Mouse (Mus musculus) left cerebral cortex, adult 11 months (tissue): Measurements from ENCODE around the gene Tecpr1.
A peak's percentile ranks its signal among the peaks of the same experiment; 100 is the strongest.

Experiments
- DNase-seq: peaks from one replicate; pipeline ENCODE4 v3.0.0; 2022; ENCODE audit warnings: low spot score

Gene Tecpr1

GRCm38 (mm10) chr5:144223503-144223862, at the start of gene Tecpr1:
Tecpr1 (minus strand) TSS chr5:144223615.
- DNase-seq: peak; percentile 91

DNA sequence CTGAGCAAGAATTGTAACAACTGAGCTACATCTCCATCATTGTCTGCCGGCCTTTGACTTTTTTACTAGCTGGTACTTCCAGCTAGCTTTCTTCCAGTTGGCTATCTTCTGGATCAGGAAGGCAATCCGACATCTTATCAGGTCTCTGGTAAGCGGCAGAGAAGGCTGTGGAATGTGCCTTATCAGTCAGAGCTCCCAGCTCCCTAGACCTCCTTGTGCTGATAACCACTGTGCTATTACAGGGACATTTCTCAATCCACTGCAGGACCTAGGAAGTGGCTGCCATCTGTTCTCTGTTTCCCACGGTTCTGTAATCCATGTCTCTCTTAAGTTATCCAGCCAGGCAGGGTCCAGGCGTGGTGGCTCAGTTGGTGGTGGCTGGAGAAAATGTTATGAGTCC, 48.4 kb upstream of the Tecpr1 start:
- no peak for DNase-seq

- no peak for DNase-seq
These were observed 47.7 kb upstream of the Tecpr1 start for GRCm38 (mm10) chr5:144271118-144271517.

DNA sequence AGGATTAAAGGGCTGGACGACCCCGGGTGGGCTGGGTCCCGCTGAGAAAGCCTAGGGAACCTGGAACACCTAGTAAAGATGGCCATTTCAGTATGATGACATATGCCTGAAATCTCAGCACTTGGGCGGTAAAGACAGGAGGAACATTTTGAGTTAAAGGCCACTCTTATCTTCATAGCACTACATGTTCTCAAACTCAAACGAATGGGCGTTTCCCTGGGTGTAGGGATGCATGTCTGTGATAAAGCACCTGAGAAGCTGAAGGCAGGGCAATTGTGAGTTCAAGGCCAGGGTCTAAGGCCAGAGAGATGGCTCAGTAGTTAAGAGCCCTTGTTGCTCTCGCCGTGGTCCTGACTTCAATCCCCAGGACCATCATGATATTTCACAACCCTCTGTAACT, 47.0 kb upstream of the Tecpr1 start:
- no peak for DNase-seq

- DNase-seq: no peak
These were observed 46.5 kb upstream of the Tecpr1 start for GRCm38 (mm10) chr5:144269926-144270325.

GRCm38 (mm10) chr5:144267535-144268241, 44.3 kb upstream of the Tecpr1 start:
- DNase-seq: no peak

GRCm38 (mm10) chr5:144263496-144263895, 40.1 kb upstream of the Tecpr1 start:
- DNase-seq: no peak

- DNase-seq: no peak
These were observed 39.7 kb upstream of the Tecpr1 start for GRCm38 (mm10) chr5:144263082-144263481.

GRCm38 (mm10) chr5:144261829-144262228, 38.4 kb upstream of the Tecpr1 start:
- no peak for DNase-seq

DNA sequence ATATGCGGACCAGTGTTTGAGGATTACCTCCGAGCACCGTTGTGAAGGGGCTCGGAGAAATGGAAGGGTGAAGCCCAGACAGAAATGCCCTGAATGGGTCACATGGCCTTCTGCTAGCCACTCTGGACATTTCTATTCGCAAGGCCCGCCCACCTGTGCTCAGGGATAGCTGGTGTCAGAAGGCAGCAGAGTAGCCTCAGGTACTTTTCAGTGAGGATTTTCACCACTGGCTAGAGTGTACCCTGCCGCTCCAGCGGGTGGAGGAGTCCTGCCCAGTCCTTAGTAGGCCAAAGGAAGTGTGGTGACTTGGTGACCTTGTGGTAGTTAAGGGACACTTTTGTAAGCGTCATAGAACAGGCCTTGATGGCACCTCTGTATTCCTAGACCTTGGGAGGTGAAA, 37.9 kb upstream of the Tecpr1 start:
- DNase-seq: no peak

GRCm38 (mm10) chr5:144260464-144260863, 37.0 kb upstream of the Tecpr1 start:
- DNase-seq: no peak

DNA sequence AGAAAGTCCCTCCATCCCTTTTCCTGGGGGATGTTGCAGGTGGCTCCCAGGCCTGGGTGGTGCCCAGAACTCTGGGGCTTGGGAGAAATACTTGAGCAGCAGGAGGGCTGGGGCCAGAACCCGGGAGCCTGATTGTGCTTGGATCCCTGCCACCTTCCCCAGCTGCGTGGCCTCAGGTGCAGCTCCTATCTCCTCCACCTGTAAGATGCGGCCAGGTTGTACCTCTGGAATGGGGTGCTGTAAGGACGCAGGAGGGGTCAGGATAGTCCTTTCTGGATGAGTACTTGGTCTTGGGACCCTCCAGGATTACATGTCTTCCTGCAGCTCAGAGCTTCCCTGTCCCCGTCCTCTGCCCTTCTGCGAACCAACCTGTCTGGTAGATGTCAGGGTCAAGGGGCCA, 35.8 kb upstream of the Tecpr1 start:
- DNase-seq: no peak

- no peak for DNase-seq
These were observed 35.3 kb upstream of the Tecpr1 start for GRCm38 (mm10) chr5:144258687-144259086.

GRCm38 (mm10) chr5:144258131-144258611, 34.8 kb upstream of the Tecpr1 start:
- no peak for DNase-seq

DNA sequence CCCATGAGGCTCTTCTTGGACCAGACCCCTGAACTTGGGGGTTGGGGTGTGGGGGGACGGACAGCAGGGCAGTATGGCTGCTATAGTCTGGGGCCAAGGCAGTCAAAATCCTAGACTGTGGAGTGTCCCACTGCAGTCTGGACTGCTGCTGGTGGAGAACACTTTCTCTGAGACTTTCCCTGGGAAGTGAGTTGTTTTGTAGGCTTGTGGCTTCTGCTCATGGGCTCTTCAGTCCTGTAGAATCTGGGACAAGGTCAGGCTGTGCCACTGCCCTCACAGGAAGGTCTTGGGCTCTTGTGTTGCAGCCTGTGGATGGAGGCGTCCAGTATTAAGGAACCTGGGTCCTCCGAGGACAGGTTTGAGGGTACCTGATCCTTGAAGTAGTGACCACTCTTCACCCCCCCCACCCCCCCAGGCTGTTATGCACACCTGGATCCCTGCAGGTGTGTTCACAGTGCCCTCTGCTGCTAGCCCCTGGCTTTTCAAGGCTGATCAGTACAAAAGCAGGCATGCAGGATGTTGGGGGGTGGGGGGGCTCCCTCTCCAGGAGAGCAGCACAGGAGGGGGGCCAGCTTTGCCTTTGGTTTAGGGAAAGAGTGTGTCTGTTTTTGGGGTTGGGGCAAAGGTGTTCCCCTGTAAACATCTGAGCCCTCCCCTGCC, 34.2 kb upstream of the Tecpr1 start:
- DNase-seq: no peak

- DNase-seq: no peak
These were observed 33.5 kb upstream of the Tecpr1 start for GRCm38 (mm10) chr5:144256888-144257287.

- DNase-seq: no peak
These were observed 33.1 kb upstream of the Tecpr1 start for GRCm38 (mm10) chr5:144256541-144256870.

DNA sequence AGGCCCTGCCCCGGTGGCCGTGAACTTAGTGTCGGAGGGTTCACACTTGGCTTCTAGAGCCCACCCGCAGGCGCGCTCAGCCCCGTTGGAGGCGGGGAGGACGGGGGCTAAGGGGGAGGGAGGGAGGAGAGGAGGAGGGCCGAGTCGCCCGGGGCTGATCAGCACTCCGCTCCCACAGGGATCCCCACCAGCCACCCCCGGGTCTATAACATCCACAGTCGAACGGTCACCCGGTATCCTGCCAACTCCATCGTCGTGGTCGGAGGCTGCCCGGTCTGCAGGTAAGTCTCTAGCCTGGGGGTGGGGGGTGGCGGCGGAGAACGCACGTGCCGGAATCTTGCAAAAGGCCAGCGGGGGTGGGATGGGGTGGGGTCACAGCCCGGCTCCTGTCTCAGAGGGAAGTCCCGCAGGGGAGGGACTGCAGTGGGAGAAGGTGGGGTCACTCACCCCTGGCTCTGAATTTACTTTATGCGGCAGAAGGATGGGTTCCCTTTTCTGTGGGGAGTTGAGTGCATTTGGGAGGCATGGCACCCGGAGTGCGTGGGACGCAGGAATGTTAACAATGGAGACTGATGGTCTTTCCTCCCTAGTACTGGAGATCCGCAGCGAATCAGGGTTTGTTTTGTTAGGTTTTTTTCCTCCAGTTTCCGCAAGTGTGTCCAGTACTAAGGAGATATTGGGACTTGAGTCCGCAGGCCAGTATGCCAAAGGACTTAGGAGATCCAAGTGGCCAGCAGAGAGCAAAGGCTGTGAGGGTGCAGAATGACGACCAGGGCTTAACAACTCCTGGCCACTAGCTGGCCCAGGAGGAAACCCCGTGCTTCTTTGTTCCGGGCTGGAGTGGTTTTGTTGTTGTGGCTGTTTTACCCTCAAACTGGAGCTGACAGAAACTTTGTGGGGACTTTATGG, 32.5 kb upstream of the Tecpr1 start:
- no peak for DNase-seq

DNA sequence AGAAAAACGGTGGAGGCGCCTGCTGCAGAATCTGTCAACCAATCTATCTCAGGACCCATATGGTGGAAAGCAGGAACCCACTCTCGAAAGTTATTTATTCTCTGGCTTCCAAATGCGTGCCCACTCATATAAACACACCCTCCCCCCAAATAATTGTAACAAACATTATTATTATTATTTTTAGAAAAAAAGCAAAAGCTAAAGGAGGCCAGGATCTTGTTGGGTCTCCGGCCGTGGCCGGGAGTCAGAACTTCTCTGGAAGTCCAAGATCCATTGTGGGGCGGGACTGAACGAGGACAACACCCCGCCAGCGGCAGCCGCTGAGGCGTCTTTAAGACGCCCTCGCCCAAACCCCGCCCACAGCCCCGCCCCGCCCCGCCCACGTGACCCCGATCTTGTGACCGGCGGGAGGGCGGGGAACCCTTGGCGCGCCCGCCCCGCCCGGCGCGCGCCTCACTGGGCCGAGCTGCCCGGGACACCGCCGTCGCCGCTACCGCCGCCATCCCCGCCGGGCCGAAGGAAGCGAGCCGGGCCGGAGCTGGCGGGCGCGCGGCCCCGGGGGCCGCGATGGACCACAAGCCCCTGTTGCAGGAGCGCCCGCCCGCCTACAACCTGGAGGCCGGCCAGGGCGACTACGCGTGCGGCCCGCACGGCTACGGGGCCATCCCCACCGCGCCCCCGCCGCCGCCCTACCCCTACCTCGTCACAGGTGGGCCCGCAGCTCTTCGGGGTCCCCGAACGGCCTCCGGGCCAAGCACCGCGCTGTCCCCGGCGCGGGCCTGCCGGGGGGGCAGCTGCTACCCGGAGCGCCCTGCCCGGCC, 31.6 kb upstream of the Tecpr1 start:
- DNase-seq: peak; percentile 68

GRCm38 (mm10) chr5:144254122-144254810, 30.9 kb upstream of the Tecpr1 start:
- DNase-seq: no peak

DNA sequence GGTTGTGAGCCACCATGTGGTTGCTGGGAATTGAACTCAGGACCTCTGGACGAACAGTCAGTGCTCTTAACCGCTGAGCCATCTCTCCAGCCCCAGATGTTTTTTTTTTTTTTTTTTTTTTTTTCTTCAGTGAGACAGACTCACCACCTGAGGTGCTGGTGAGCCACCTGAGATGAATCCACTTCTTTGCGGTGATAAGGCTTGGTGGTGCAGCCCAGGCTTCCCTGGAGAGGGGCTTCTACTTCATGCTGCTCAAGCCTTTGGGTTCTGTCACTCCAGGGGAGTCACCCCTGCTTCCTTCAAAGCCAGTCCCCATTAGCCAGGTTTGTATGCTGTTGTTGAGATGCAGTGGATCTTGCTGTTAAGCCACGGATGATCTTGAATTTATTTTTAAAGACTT, 29.8 kb upstream of the Tecpr1 start:
- no peak for DNase-seq
